Mouse (Mus musculus) forebrain, embryonic 12.5 days (tissue): ENCODE measurements at regions not wholly inside any gene's neighbourhood (a gene's known extent, or its start where the extent isn't known, plus 50 kb on each side); places are given as distances from the start of the nearest gene placed in this dataset.

Source experiments
- ATAC-seq: fragments of 200-750 bp; cut with Nextera tagmentation; 2 replicates; pipeline ENCODE4 v1.8.0; 2017; ENCODE audit warnings: moderate TSS enrichment; ENCODE audit not compliant: low FRiP score
- H3K27ac ChIP-seq: fragments of 300-500 bp; sonication (generic); 2 replicates; pipeline ENCODE4 v1.5.1; 2016; ENCODE audit warnings: mild to moderate bottlenecking
- H3K27me3 ChIP-seq: fragments of 300-500 bp; sonication (generic); 2 replicates; pipeline ENCODE4 v1.6.1; 2016; ENCODE audit warnings: mild to moderate bottlenecking
- H3K36me3 ChIP-seq: fragments of 300-500 bp; sonication (generic); replicated peaks from 2 replicates; pipeline ENCODE4 v1.6.1; 2016; ENCODE audit warnings: mild to moderate bottlenecking
- H3K4me1 ChIP-seq: fragments of 300-500 bp; sonication (generic); 2 replicates; pipeline ENCODE4 v1.6.1; 2016
- H3K4me2 ChIP-seq: fragments of 300-500 bp; sonication (generic); 2 replicates; pipeline ENCODE4 v1.6.1; 2016; ENCODE audit warnings: mild to moderate bottlenecking, moderate library complexity
- H3K4me3 ChIP-seq: fragments of 300-500 bp; sonication (generic); replicated peaks from 2 replicates; pipeline ENCODE4 v1.5.1; 2016; ENCODE audit warnings: mild to moderate bottlenecking
- H3K9ac ChIP-seq: fragments of 300-500 bp; sonication (generic); 2 replicates; pipeline ENCODE4 v1.6.1; 2016; ENCODE audit warnings: mild to moderate bottlenecking
- H3K9me3 ChIP-seq: fragments of 300-500 bp; sonication (generic); 2 replicates; pipeline ENCODE4 v1.6.1; 2016
- WGBS: fragments of 180-500 bp; shearing (Covaris S2); methylation state at CpG from one replicate; pipeline ENCODE4 v1.1.7; 2016; 5-methylcytosine and 5-hydroxymethylcytosine counted together

- no peak overlapping the region for H3K27ac ChIP-seq
- ATAC-seq: no peak
- 60% methylated on average over 7 of the region's 7 CpGs for WGBS
Observed at GRCm38 (mm10) chr4:23832385-23833164, 663.7 kb upstream of the Mms22l start.

DNA sequence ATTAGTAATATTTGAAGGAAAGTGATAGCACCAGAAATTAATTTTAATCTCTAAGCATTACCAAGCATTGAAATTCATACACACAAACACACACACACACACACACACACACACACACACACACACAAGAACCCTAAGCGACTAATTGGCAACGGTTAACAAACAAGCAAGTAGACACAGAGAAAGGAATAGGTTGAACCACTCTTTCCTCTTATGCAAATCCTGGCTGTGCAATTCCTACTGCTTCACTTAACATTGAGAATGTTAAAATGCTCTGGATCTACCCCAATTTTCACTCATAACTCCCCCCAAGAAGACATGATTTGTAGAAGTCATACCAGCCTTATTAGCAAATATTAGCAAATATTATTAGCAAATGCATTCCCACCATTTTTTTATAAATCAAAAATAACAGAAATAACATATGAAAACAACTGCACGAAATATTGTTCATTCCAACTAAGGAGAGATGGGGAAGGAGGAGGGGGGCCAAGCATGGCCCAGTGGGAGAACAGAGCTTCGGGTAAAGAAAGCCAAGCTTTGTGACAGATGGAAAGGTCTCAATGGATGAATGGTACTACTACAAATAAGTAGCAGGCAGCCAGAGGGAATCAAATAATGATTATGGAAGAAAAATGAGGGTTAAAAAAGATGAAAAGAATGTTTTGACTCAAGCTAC lies 652.5 kb upstream of the Mms22l start:
- no peaks in the 10 kb centered on the region for H3K27me3 ChIP-seq
- WGBS: 22% methylated on average over 4 of the region's 4 CpGs
- peak overlapping the region; percentile 65; the same call in 1 of the 2 replicates for H3K27ac ChIP-seq
- peak; percentile 86 for ATAC-seq
- no peaks in the 10 kb centered on the region for H3K9me3 ChIP-seq
- H3K4me2 ChIP-seq: no peak overlapping the region
- no peak overlapping the region for H3K4me3 ChIP-seq
- peaks cover 13% of the 10 kb centered on the region for H3K4me1 ChIP-seq
- no peaks in the 10 kb centered on the region for H3K36me3 ChIP-seq
- H3K9ac ChIP-seq: no peak overlapping the region

More at GRCm38 (mm10) chr4:23832385-23833164, 663.7 kb upstream of the Mms22l start:
- no peaks in the 10 kb centered on the region for H3K36me3 ChIP-seq
- H3K4me3 ChIP-seq: no peak overlapping the region
- no peaks in the 10 kb centered on the region for H3K9me3 ChIP-seq
- no peak overlapping the region for H3K4me2 ChIP-seq
- no peaks in the 10 kb centered on the region for H3K27me3 ChIP-seq
- H3K9ac ChIP-seq: no peak overlapping the region
- H3K4me1 ChIP-seq: peaks cover 7% of the 10 kb centered on the region

GRCm38 (mm10) chr4:23844288-23844971 lies 651.8 kb upstream of the Mms22l start:
- 53% methylated on average over 2 of the region's 2 CpGs for WGBS
- Histone ChIP-seq H3K4me2 (no peak overlapping the region), H3K36me3 (no peaks in the 10 kb centered on the region), H3K27ac (peak overlapping the region; percentile 80), H3K9me3 (no peaks in the 10 kb centered on the region), H3K4me1 (peaks cover 13% of the 10 kb centered on the region), H3K9ac (no peak overlapping the region), H3K4me3 (no peak overlapping the region), H3K27me3 (no peaks in the 10 kb centered on the region)
- peak; percentile 62 for ATAC-seq

DNA sequence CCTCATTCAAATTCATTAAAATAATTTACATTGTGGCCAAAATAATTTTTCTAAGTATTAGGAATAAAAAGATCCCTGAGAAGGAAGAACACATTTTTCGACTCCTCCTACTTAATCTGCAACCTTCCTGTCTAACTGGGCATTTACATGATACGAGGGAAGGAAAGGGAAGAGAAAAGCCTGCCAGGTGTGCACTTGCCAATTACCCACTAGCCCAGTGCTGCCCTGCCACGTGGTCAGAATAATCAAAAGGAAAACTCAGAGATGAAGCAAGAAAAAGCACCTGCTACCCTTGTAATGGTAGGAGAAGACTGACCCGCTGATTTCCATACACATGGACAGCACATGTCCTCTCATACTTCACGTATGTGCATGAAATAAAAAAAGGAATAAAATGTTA lies 651.0 kb upstream of the Mms22l start:
- Histone ChIP-seq H3K27me3 (no peaks in the 10 kb centered on the region), H3K4me1 (peaks cover 13% of the 10 kb centered on the region), H3K9ac (no peak overlapping the region), H3K4me3 (no peak overlapping the region), H3K36me3 (no peaks in the 10 kb centered on the region), H3K27ac (no peak overlapping the region), H3K9me3 (no peaks in the 10 kb centered on the region), H3K4me2 (no peak overlapping the region)
- 60% methylated on average over 5 of the region's 5 CpGs for WGBS
- peak; percentile 15; the same call in 1 of the 2 replicates for ATAC-seq

DNA sequence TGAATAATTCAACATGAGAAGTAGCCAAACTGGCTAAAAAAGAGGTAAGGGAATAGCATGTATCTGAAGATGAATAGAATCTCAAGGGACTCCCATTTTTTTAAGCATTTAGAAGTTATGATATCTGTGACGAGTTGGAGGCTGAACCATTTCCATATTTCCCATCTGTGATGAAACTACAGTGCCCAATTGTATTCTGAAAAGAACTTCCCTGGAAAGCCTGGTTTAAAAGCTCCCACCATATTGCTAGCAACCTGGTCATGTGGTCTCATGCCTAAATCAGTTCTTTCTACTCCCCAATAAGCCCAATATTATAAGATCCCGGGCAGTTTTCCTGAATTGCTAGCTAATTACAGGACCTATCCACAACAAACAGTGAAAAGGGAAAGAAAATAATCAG lies 645.6 kb upstream of the Mms22l start:
- 83% methylated on average over 2 of the region's 2 CpGs for WGBS
- H3K4me1 ChIP-seq: no peaks in the 10 kb centered on the region
- H3K9me3 ChIP-seq: no peaks in the 10 kb centered on the region
- H3K4me2 ChIP-seq: no peak overlapping the region
- H3K36me3 ChIP-seq: no peaks in the 10 kb centered on the region
- no peaks in the 10 kb centered on the region for H3K27me3 ChIP-seq
- no peak for ATAC-seq
- H3K4me3 ChIP-seq: no peak overlapping the region
- no peak overlapping the region for H3K9ac ChIP-seq
- H3K27ac ChIP-seq: no peak overlapping the region

GRCm38 (mm10) chr4:23862437-23862836 lies 633.8 kb upstream of the Mms22l start:
- Histone ChIP-seq H3K27me3 (no peaks in the 10 kb centered on the region), H3K36me3 (no peaks in the 10 kb centered on the region), H3K9me3 (no peaks in the 10 kb centered on the region), H3K9ac (no peak overlapping the region), H3K4me2 (no peak overlapping the region), H3K4me3 (no peak overlapping the region), H3K4me1 (no peaks in the 10 kb centered on the region), H3K27ac (no peak overlapping the region)
- no peak for ATAC-seq
- 87% methylated on average over 3 of the region's 3 CpGs for WGBS

DNA sequence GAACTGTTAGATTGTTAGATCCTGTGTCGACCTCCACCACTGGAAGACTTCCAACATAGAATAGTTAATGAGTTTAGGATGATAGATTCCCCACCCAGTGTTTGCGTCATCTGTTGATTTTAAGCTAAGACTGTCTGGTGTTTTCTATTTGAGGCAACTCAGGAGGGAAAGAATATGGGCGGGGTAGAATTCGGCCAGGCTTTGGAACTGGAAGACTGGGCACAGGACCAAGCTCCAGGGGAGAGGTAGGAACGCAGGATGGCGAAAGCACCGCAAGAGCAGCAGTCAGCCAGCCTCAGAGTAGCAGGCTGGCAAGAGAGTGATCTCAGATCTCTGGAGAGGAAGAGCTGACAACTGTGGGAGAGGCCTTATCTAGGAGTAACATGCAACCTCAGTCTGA lies 616.2 kb upstream of the Mms22l start:
- Histone ChIP-seq H3K36me3 (no peaks in the 10 kb centered on the region), H3K4me1 (no peaks in the 10 kb centered on the region), H3K27ac (no peak overlapping the region), H3K9me3 (no peaks in the 10 kb centered on the region), H3K4me2 (no peak overlapping the region), H3K4me3 (no peak overlapping the region), H3K9ac (no peak overlapping the region), H3K27me3 (no peaks in the 10 kb centered on the region)
- 86% methylated on average over 7 of the region's 7 CpGs for WGBS
- no peak for ATAC-seq

- WGBS: 12% methylated on average over 4 of the region's 4 CpGs
Observed at GRCm38 (mm10) chr4:23913396-23913795, 582.9 kb upstream of the Mms22l start.

DNA sequence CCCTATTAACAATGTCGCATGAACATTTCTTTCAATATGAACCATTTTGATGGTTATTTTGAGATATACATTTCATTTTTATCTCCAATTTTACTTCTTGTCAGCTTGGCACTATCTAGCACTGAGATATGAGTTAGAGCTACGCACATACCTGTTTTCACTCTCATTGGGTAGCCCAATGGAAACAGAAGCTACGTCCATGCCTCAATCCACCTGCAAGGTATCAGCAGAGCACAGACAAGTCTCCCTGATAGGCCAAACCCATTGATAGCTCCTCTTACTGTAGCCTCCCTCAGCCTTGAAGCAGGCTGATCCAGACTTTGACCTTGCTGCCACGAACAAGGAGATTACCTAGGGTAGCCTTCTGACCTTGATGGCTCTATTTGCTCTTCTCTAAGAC lies 582.4 kb upstream of the Mms22l start:
- no peak overlapping the region for H3K27ac ChIP-seq

More at GRCm38 (mm10) chr4:23913396-23913795, 582.9 kb upstream of the Mms22l start:
- Histone ChIP-seq H3K27me3 (no peaks in the 10 kb centered on the region), H3K4me1 (peaks cover 5% of the 10 kb centered on the region), H3K27ac (no peak overlapping the region), H3K36me3 (no peaks in the 10 kb centered on the region), H3K4me2 (no peak overlapping the region), H3K4me3 (no peak overlapping the region), H3K9ac (no peak overlapping the region), H3K9me3 (no peaks in the 10 kb centered on the region)
- peak; percentile 92 for ATAC-seq

GRCm38 (mm10) chr4:23914423-23914822 lies 581.8 kb upstream of the Mms22l start:
- no peak overlapping the region for H3K27ac ChIP-seq
- no peaks in the 10 kb centered on the region for H3K27me3 ChIP-seq
- H3K4me1 ChIP-seq: peaks cover 5% of the 10 kb centered on the region
- H3K9ac ChIP-seq: no peak overlapping the region
- no peak overlapping the region for H3K4me3 ChIP-seq
- 0 out of 2 replicates have a peak, but pooled peaks have one; percentile 10 for ATAC-seq
- no peaks in the 10 kb centered on the region for H3K36me3 ChIP-seq
- H3K9me3 ChIP-seq: no peaks in the 10 kb centered on the region
- no peak overlapping the region for H3K4me2 ChIP-seq
- WGBS: 48% methylated on average over 7 of the region's 7 CpGs

More for the DNA sequence above, 582.4 kb upstream of the Mms22l start:
- no peak overlapping the region for H3K4me2 ChIP-seq
- H3K9me3 ChIP-seq: no peaks in the 10 kb centered on the region
- WGBS: 78% methylated on average over 4 of the region's 4 CpGs
- peak; percentile 66; the same call in 1 of the 2 replicates for ATAC-seq
- H3K36me3 ChIP-seq: no peaks in the 10 kb centered on the region
- no peak overlapping the region for H3K9ac ChIP-seq
- peaks cover 5% of the 10 kb centered on the region for H3K4me1 ChIP-seq
- H3K4me3 ChIP-seq: no peak overlapping the region
- H3K27me3 ChIP-seq: no peaks in the 10 kb centered on the region

- 91% methylated on average over 3 of the region's 3 CpGs for WGBS
Observed at GRCm38 (mm10) chr4:23921520-23921919, 574.7 kb upstream of the Mms22l start.

DNA sequence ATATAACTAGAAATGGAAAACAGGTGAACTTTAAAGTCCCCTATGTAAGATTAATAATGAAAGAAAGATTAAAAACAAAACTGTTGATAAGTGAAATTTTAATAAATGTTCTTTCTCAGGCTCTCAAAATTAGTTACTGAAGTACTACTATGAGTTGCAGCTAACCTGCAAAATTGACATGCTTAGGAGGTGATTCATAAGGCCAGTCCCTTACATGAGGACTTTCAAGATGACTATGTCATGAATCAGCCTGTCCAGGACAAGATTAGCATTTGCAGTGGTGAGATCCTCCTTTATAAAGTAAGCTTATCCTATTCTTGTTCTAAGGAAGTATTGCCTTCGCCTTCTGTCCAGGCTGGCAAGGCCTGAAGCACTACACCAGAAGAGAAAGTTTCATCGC lies 542.1 kb upstream of the Mms22l start:
- Histone ChIP-seq H3K4me3 (no peak overlapping the region), H3K27ac (no peak overlapping the region), H3K9me3 (no peaks in the 10 kb centered on the region), H3K4me2 (no peak overlapping the region), H3K36me3 (no peaks in the 10 kb centered on the region), H3K27me3 (no peaks in the 10 kb centered on the region), H3K4me1 (no peaks in the 10 kb centered on the region), H3K9ac (no peak overlapping the region)
- 92% methylated on average over 2 of the region's 2 CpGs for WGBS
- ATAC-seq: no peak

More at GRCm38 (mm10) chr4:23921520-23921919, 574.7 kb upstream of the Mms22l start:
- no peak overlapping the region for H3K4me3 ChIP-seq
- no peaks in the 10 kb centered on the region for H3K9me3 ChIP-seq
- no peaks in the 10 kb centered on the region for H3K36me3 ChIP-seq
- H3K4me1 ChIP-seq: no peaks in the 10 kb centered on the region
- H3K4me2 ChIP-seq: no peak overlapping the region
- H3K27me3 ChIP-seq: no peaks in the 10 kb centered on the region
- no peak for ATAC-seq
- no peak overlapping the region for H3K9ac ChIP-seq
- no peak overlapping the region for H3K27ac ChIP-seq
